Mouse (Mus musculus) urinary bladder, postnatal 4 days (tissue): ENCODE data around the gene Gm21954.

Source experiments
- DNase-seq, 2 experiments: peaks; one replicate each; pipeline ENCODE4 v3.0.0; 2021 to 2022; ENCODE audit warnings: low spot score in 2 of 2

Gm21954 gene

DNA sequence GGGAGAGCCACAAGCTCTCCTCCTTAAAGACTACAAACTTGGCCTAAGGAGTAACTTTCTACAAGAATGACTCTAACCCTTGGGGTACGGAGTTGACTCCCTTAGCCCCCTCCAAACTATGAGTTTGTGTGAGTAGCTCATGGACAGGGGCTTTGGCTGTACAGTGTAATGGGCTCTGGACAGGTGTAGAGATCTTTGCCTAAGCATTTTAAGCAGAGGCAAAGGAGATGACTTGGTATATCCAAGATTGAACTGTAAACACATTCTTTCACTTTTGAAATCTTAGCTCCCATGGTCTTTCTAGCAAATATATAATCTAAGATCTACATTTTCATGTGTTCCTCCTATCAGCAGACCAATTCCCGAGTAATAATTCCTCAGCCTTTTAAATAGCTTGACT, at the start of gene Gm21954:
Gm21954 (minus strand) TSS at position 101 of the 400 bp plus-strand sequence.
- no peak for DNase-seq

DNA sequence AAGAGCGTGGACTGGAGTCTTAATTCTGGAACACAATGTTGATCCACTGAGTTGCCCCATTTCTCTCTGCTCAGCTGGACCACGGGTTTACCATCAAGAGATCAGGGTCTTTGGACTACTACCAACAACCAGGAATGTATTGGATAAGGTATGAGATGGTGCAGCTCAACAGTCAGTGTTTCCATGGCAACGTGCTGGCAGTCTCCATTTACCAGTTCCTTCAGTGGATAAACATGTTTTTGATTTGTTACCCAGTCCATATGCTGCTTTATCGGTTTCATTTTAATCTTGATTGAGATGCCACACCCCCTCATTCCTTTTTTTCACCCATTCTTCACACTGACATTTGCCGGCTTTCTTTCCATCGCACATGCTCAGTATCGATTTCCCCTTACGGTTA, 49.8 kb upstream of the Gm21954 start:
- DNase-seq, result no peak

DNA sequence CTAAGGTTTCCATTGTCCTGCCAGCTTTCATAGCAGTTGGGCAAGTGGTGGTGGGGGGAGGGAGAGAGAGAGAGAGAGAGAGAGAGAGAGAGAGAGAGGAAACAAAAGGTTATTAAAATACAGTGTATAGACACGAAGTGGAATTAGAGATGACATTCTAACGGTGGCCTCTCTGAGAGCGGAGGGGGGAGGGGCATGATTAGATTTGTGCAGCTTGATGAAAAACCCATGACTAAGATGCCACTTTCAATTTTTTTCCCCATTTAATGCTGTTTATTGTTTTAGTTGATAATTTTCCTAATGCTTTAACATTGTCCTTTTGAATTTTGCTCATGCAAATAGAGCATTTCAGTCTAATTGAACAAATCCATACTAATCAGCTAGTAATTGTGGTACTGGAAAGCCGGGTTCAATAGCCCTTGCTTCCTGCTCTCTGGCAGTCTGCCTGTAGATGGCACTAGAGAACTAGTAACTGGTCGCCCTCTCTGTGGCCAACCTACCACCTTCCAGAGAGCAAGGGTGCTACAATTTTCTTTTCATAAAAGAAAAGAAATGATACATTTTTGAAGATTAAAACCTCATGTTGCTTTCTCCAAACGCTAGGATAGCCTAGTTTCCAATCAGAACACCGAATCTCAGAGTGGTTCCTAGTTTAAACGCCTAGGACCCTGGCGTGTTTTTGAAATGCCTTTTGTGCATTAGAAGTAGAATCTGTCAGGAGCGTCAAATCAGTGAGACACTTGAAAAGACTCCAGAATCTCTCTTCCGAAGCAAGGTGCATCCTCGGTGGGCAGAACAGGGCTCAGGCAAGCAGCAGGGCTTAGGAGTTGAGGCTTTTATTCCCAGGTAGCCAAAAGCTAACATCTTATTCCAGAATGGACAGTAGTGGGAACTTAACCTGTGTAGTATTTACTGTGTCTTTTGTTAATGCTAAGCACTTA, 48.5 kb upstream of the Gm21954 start:
- peak; percentile 40 to 69 for DNase-seq

GRCm38 (mm10) chr3:55517454-55518014, 45.5 kb upstream of the Gm21954 start:
- DNase-seq, result no peak

DNA sequence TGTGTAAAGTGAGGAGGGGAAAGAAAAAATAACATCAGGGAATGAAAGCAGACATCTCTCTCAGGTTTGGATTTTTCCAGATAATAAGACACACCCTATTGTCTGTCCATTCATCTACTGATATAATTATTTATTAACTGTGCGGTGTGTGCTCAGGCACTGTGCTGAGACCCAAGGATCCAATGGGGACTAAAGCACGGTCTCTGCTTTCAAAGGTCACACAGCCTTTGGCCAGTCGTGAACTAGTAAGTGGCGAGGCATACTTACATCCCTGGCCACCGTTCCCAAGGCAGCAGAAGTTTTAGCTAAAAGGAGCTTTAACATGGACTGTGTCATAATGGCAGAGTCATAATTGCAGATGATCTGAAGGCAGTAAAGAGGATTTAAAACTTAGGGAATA, 44.0 kb upstream of the Gm21954 start:
- DNase-seq, result no peak

DNA sequence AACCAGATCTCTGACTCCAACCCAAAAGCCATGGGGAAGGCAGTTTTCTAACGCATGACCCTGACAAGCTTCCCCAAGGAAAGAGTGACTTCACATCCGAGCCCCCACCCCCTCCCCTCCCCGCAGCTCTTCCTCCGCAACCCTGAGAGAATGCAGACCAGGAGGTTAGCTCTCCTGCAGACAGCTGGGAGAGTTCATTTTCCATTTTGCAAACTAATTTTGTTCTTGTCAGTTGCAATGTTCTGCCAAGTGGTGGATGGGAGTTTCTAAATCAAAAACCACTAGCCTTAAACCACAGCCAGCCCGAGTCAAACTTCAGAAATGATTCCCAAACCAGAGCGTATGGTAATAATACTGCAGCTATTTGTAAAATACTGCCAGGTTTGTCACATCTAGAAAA, 39.6 kb upstream of the Gm21954 start:
- no peak for DNase-seq

GRCm38 (mm10) chr3:55510198-55510597, 38.2 kb upstream of the Gm21954 start:
- DNase-seq, result no peak

GRCm38 (mm10) chr3:55499298-55499697, 27.3 kb upstream of the Gm21954 start:
- no peak for DNase-seq

GRCm38 (mm10) chr3:55496462-55496941, 24.5 kb upstream of the Gm21954 start:
- no peak for DNase-seq

DNA sequence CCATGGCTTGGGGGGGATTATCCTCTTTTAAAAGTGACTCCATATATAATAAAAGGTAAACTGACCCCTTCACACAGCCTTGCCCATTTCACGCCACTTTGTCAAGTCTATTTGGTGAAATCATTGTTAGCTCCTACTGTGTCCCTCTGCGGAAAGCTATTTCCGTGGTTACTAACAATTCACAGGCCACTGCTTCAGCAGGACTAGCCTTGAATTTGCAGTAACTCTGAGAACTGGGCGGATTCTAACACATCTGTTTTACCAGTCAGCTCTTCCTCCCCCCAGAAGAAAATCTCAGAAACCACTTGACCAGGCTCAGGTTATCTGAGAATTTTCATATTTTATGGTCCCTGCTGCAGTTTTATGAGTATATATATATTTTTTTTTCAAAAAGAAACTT, 23.9 kb upstream of the Gm21954 start:
- no peak for DNase-seq

- DNase-seq, result no peak
Observed at GRCm38 (mm10) chr3:55495231-55495630, 23.2 kb upstream of the Gm21954 start.

- DNase-seq, result no peak
Observed at GRCm38 (mm10) chr3:55494348-55494747, 22.3 kb upstream of the Gm21954 start.

DNA sequence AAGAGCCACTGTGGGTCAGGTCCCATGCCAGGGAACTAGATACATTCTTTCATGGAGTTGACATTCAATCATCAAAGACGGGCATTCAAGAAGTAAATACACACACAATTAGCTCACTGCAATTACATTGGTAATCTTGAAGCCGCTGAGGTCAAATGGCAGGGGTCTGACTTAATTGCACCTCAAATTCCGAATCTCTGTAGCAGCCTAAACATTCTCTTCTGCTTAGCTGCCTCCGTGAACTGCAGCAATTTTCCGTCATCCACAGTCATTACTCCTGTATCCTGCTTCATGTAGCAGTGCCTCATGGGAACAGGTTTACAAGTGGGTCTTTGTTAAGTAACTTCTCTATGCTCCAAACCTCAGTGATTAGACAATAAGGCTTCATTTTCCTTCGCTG, 20.0 kb upstream of the Gm21954 start:
- DNase-seq, result no peak

DNA sequence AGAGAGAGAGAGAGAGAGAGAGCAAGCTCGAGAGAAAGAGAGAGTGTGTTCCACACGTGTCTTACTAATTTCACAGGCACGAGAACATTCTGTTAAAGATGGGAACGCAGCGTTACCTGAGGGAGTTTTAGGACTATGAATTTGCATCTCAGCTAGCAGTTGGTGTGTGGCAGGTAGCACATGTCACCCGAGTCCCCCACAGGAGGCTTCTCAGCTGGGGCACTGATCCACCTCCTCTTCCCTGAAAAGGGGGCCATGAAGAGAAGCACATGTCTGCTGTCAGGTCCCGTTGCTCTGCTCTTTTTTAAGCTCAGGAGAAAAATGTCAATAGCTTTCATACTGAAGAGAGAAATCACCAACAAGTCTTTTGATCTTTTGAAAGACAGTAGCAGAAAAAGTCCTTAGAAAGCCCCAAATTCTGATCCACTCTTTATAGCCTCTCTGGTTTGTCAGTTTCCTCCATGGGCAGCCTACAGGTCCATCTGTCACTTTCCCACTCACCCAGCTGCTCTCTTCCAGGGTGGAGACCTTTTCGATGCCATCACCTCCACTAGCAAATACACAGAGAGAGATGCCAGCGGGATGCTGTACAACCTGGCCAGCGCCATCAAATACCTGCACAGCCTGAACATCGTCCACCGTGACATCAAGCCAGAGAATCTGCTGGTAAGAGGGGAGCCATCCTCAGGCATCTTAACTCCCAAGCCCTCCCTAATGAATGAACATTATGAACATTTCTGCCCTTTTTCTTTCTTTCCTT, 17.4 kb upstream of the Gm21954 start:
- DNase-seq, result no peak

GRCm38 (mm10) chr3:55483328-55483727, 11.3 kb upstream of the Gm21954 start:
- DNase-seq, result no peak

GRCm38 (mm10) chr3:55481140-55481539, 9.1 kb upstream of the Gm21954 start:
- no peak for DNase-seq

- no peak for DNase-seq
Observed at GRCm38 (mm10) chr3:55479306-55479705, 7.3 kb upstream of the Gm21954 start.

DNA sequence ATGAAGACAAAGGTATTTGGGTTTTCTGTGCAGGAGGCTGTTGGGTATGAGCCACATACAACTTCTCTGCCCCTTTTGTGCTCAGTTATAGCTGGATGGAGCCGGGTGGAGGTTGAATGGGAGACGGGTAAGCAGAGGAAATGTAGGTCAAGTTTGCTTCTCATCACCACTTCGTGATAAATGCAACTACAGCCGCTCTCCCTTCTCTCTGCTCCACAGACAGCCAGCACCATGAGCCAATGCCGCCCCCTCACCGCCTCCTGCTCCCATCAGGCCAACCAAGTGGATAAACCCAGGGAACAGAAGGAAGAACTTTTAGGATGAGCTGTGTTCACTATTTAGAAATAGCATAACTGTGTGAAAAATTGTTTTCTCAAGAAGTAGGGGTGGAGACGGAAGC, 4.7 kb upstream of the Gm21954 start:
- no peak for DNase-seq

GRCm38 (mm10) chr3:55473146-55473545, 1.1 kb upstream of the Gm21954 start:
- DNase-seq, result no peak

DNA sequence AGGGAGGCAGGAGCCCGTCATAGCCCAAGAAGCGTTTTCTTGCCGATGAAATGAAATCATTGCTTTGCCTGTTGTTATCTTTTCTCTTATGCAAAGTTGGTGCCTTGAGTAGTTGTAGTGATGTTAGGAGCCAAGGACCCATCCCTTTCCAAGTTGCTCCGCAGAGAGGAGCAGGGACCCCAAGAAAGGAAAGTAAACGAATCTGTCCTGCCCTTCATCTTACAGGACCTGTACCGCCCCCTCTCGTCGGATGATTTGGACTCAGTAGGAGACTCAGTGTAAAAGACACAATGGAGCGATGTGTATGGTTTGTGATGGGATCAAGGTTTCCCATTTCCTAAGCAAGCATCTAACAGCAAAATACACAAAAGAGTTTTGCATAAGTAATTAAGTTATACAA, 5.7 kb downstream of the Gm21954 start:
- DNase-seq, result no peak

- DNase-seq, result no peak
Observed at GRCm38 (mm10) chr3:55465785-55466184, 6.2 kb downstream of the Gm21954 start.

- DNase-seq, result no peak
Observed at GRCm38 (mm10) chr3:55464226-55464625, 7.8 kb downstream of the Gm21954 start.
